Mouse (Mus musculus) hindbrain, embryonic 13.5 days (tissue): Measurements from ENCODE around the gene Gcfc2. TPM values are rescaled to one million over a fixed set of nuclear protein-coding genes. Genes with fewer than 3 reads are reported as not detected.

Experiments
- ATAC-seq: fragments of 200-750 bp; cut with Nextera tagmentation; 2 replicates; pipeline ENCODE4 v1.8.0; 2017; ENCODE audit warnings: moderate TSS enrichment; ENCODE audit not compliant: low FRiP score
- H3K27ac ChIP-seq: fragments of 300-500 bp; sonication (generic); 2 replicates; pipeline ENCODE4 v1.5.1; 2015; ENCODE audit warnings: inconsistent platforms, mild to moderate bottlenecking, moderate library complexity
- H3K27me3 ChIP-seq: fragments of 300-500 bp; sonication (generic); 2 replicates; pipeline ENCODE4 v1.6.1; 2015; ENCODE audit warnings: mild to moderate bottlenecking, inconsistent platforms
- H3K36me3 ChIP-seq: fragments of 300-500 bp; sonication (generic); 2 replicates; pipeline ENCODE4 v1.6.1; 2015; ENCODE audit warnings: mild to moderate bottlenecking, inconsistent platforms
- H3K4me1 ChIP-seq: fragments of 300-500 bp; sonication (generic); replicated peaks from 2 replicates; pipeline ENCODE4 v1.6.1; 2015; ENCODE audit warnings: inconsistent platforms
- H3K4me2 ChIP-seq: fragments of 300-500 bp; sonication (generic); 2 replicates; pipeline ENCODE4 v1.6.1; 2015; ENCODE audit warnings: inconsistent platforms, mild to moderate bottlenecking, moderate library complexity
- H3K4me3 ChIP-seq: fragments of 300-500 bp; sonication (generic); 2 replicates; pipeline ENCODE4 v1.5.1; 2015; ENCODE audit warnings: mild to moderate bottlenecking, inconsistent platforms
- H3K9ac ChIP-seq: fragments of 300-500 bp; sonication (generic); 2 replicates; pipeline ENCODE4 v1.6.1; 2015; ENCODE audit warnings: mild to moderate bottlenecking, inconsistent platforms
- H3K9me3 ChIP-seq: fragments of 300-500 bp; sonication (generic); 2 replicates; pipeline ENCODE4 v1.6.1; 2016; ENCODE audit warnings: inconsistent platforms
- WGBS: fragments of 180-500 bp; shearing (Covaris S2); methylation state at CpG from one replicate; pipeline ENCODE4 v1.1.7; 2015; 5-methylcytosine and 5-hydroxymethylcytosine counted together
- polyA plus RNA-seq: library from polyadenylated mRNA; unstranded; fragments of >200 nt; fragmentation: Nextera tagmentation; extraction: Ambion mirVana; gene quantifications from 2 replicates; pipeline ENCODE4 v1.2.1, GENCODE M21; 2015

The Gcfc2 gene
- 6.2 and 7.7 TPM in 2 replicates for polyA plus RNA-seq

- peak within 1 kb of the TSS; percentile 84 for H3K4me3 ChIP-seq
- ATAC-seq = peak; percentile 96
- peaks cover 9% of the 10 kb centered on the region for H3K4me1 ChIP-seq
- H3K36me3 ChIP-seq = peaks cover 25% of the 10 kb centered on the region
- no peaks in the 10 kb centered on the region for H3K9me3 ChIP-seq
- WGBS = under 1% methylated on average over 56 of the region's 56 CpGs
- no peaks in the 10 kb centered on the region for H3K27me3 ChIP-seq
- H3K27ac ChIP-seq = peak within 1 kb of the TSS; percentile 50; the same call in 1 of the 2 replicates
- H3K4me2 ChIP-seq = peak within 1 kb of the TSS; percentile 77
- H3K9ac ChIP-seq = peak within 1 kb of the TSS; percentile 94
These were observed at the start of gene Gcfc2 for GRCm38 (mm10) chr6:81923523-81924142. Gene Gcfc2 (plus strand): TSS chr6:81923669.

- H3K4me3 ChIP-seq = no peak overlapping the region
- H3K36me3 ChIP-seq = no peaks in the 10 kb centered on the region
- no peak overlapping the region for H3K4me2 ChIP-seq
- ATAC-seq = no peak
- no peak overlapping the region for H3K27ac ChIP-seq
- no peaks in the 10 kb centered on the region for H3K27me3 ChIP-seq
- no peaks in the 10 kb centered on the region for H3K4me1 ChIP-seq
- WGBS = 56% methylated on average over 3 of the region's 3 CpGs
- H3K9me3 ChIP-seq = no peaks in the 10 kb centered on the region
- H3K9ac ChIP-seq = no peak overlapping the region
These were observed 27.7 kb upstream of the Gcfc2 start for GRCm38 (mm10) chr6:81895678-81896230.

- Histone ChIP-seq H3K4me1 (no peaks in the 10 kb centered on the region), H3K4me2 (no peak overlapping the region), H3K27me3 (no peaks in the 10 kb centered on the region), H3K9ac (no peak overlapping the region), H3K4me3 (no peak overlapping the region), H3K36me3 (no peaks in the 10 kb centered on the region), H3K27ac (no peak overlapping the region), H3K9me3 (no peaks in the 10 kb centered on the region)
- WGBS = 87% methylated on average over 25 of the region's 25 CpGs
- no peak for ATAC-seq
These were observed 13.1 kb upstream of the Gcfc2 start for GRCm38 (mm10) chr6:81910302-81910855.

GRCm38 (mm10) chr6:81911244-81911643 lies 12.2 kb upstream of the Gcfc2 start:
- H3K36me3 ChIP-seq = no peaks in the 10 kb centered on the region
- H3K4me3 ChIP-seq = no peak overlapping the region
- H3K27me3 ChIP-seq = no peaks in the 10 kb centered on the region
- no peak overlapping the region for H3K27ac ChIP-seq
- ATAC-seq = no peak
- WGBS = 88% methylated on average over 5 of the region's 5 CpGs
- H3K4me2 ChIP-seq = no peak overlapping the region
- H3K9ac ChIP-seq = no peak overlapping the region
- no peaks in the 10 kb centered on the region for H3K4me1 ChIP-seq
- no peaks in the 10 kb centered on the region for H3K9me3 ChIP-seq

GRCm38 (mm10) chr6:81911713-81912112 lies 11.8 kb upstream of the Gcfc2 start:
- no peaks in the 10 kb centered on the region for H3K9me3 ChIP-seq
- no peak overlapping the region for H3K4me3 ChIP-seq
- H3K9ac ChIP-seq = no peak overlapping the region
- no peak overlapping the region for H3K4me2 ChIP-seq
- 86% methylated on average over 4 of the region's 4 CpGs for WGBS
- no peaks in the 10 kb centered on the region for H3K4me1 ChIP-seq
- no peak overlapping the region for H3K27ac ChIP-seq
- H3K36me3 ChIP-seq = no peaks in the 10 kb centered on the region
- no peaks in the 10 kb centered on the region for H3K27me3 ChIP-seq
- no peak for ATAC-seq

GRCm38 (mm10) chr6:81912177-81912576 lies 11.3 kb upstream of the Gcfc2 start:
- ATAC-seq = no peak
- Histone ChIP-seq H3K27ac (no peak overlapping the region), H3K36me3 (no peaks in the 10 kb centered on the region), H3K4me1 (no peaks in the 10 kb centered on the region), H3K27me3 (no peaks in the 10 kb centered on the region), H3K9me3 (no peaks in the 10 kb centered on the region), H3K4me2 (no peak overlapping the region), H3K9ac (no peak overlapping the region), H3K4me3 (no peak overlapping the region)
- 86% methylated on average over 3 of the region's 3 CpGs for WGBS

GRCm38 (mm10) chr6:81924304-81924703 lies 835 bp downstream of the Gcfc2 start:
- Histone ChIP-seq H3K27ac (no peak overlapping the region), H3K4me2 (peak overlapping the region; percentile 77), H3K4me3 (peak overlapping the region; percentile 84), H3K36me3 (peaks cover 28% of the 10 kb centered on the region), H3K4me1 (peaks cover 9% of the 10 kb centered on the region), H3K27me3 (no peaks in the 10 kb centered on the region), H3K9me3 (no peaks in the 10 kb centered on the region), H3K9ac (peak overlapping the region; percentile 94)
- WGBS = 13% methylated on average over 5 of the region's 5 CpGs
- no peak for ATAC-seq

GRCm38 (mm10) chr6:81929402-81929801 lies 5.9 kb downstream of the Gcfc2 start:
- Histone ChIP-seq H3K27me3 (no peaks in the 10 kb centered on the region), H3K36me3 (peaks cover 72% of the 10 kb centered on the region), H3K4me3 (no peak overlapping the region), H3K4me1 (peaks cover 3% of the 10 kb centered on the region), H3K4me2 (no peak overlapping the region), H3K9ac (no peak overlapping the region), H3K9me3 (no peaks in the 10 kb centered on the region), H3K27ac (no peak overlapping the region)
- WGBS = 91% methylated on average over 4 of the region's 4 CpGs
- ATAC-seq = no peak

GRCm38 (mm10) chr6:81933281-81933680 lies 9.8 kb downstream of the Gcfc2 start:
- WGBS = 93% methylated on average over 3 of the region's 3 CpGs
- Histone ChIP-seq H3K27ac (no peak overlapping the region), H3K4me3 (no peak overlapping the region), H3K36me3 (peaks cover 74% of the 10 kb centered on the region), H3K4me2 (no peak overlapping the region), H3K4me1 (no peaks in the 10 kb centered on the region), H3K27me3 (no peaks in the 10 kb centered on the region), H3K9me3 (no peaks in the 10 kb centered on the region), H3K9ac (no peak overlapping the region)
- ATAC-seq = no peak

GRCm38 (mm10) chr6:81941718-81942117 lies 18.2 kb downstream of the Gcfc2 start:
- ATAC-seq = no peak
- Histone ChIP-seq H3K27me3 (no peaks in the 10 kb centered on the region), H3K4me2 (no peak overlapping the region), H3K4me3 (no peak overlapping the region), H3K9ac (no peak overlapping the region), H3K36me3 (peaks cover 81% of the 10 kb centered on the region), H3K27ac (no peak overlapping the region), H3K9me3 (no peaks in the 10 kb centered on the region), H3K4me1 (no peaks in the 10 kb centered on the region)
- 90% methylated on average over 5 of the region's 5 CpGs for WGBS

GRCm38 (mm10) chr6:81943281-81943680 lies 19.8 kb downstream of the Gcfc2 start:
- no peak for ATAC-seq
- H3K4me1 ChIP-seq = no peaks in the 10 kb centered on the region
- no peak overlapping the region for H3K4me2 ChIP-seq
- H3K27me3 ChIP-seq = no peaks in the 10 kb centered on the region
- no peak overlapping the region for H3K27ac ChIP-seq
- no peak overlapping the region for H3K4me3 ChIP-seq
- peaks cover 89% of the 10 kb centered on the region for H3K36me3 ChIP-seq
- no peaks in the 10 kb centered on the region for H3K9me3 ChIP-seq
- 95% methylated on average over 2 of the region's 2 CpGs for WGBS
- no peak overlapping the region for H3K9ac ChIP-seq

- 95% methylated on average over 3 of the region's 3 CpGs for WGBS
- ATAC-seq = no peak
- no peaks in the 10 kb centered on the region for H3K27me3 ChIP-seq
- H3K4me2 ChIP-seq = no peak overlapping the region
- H3K36me3 ChIP-seq = peaks cover 95% of the 10 kb centered on the region
- H3K4me3 ChIP-seq = no peak overlapping the region
- no peaks in the 10 kb centered on the region for H3K4me1 ChIP-seq
- no peak overlapping the region for H3K9ac ChIP-seq
- H3K9me3 ChIP-seq = no peaks in the 10 kb centered on the region
- H3K27ac ChIP-seq = no peak overlapping the region
These were observed 21.0 kb downstream of the Gcfc2 start for GRCm38 (mm10) chr6:81944432-81944831.

GRCm38 (mm10) chr6:81946906-81947305 lies 23.4 kb downstream of the Gcfc2 start:
- Histone ChIP-seq H3K9ac (no peak overlapping the region), H3K36me3 (peaks cover 95% of the 10 kb centered on the region), H3K4me3 (no peak overlapping the region), H3K27me3 (no peaks in the 10 kb centered on the region), H3K4me2 (no peak overlapping the region), H3K9me3 (no peaks in the 10 kb centered on the region), H3K4me1 (no peaks in the 10 kb centered on the region), H3K27ac (no peak overlapping the region)
- ATAC-seq = no peak
- 96% methylated on average over 6 of the region's 6 CpGs for WGBS
